Mouse (Mus musculus) brain, embryonic 14.5 days (tissue): ENCODE measurements at regions not wholly inside any gene's neighbourhood (a gene's known extent, or its start where the extent isn't known, plus 50 kb on each side); places are given as distances from the start of the nearest gene placed in this dataset.

Source experiments
- CTCF ChIP-seq: fragments of 200-500 bp; IDR thresholded peaks from 2 replicates; pipeline ENCODE4 v1.5.1; 2012; ENCODE audit warnings: inconsistent platforms, mild to moderate bottlenecking, moderate library complexity, borderline replicate concordance; ENCODE audit not compliant: insufficient read depth, insufficient read length; ENCODE audit errors: extremely low read depth
- POLR2A ChIP-seq: fragments of 200-500 bp; IDR thresholded peaks from 2 replicates; pipeline ENCODE4 v1.6.1; 2012; ENCODE audit warnings: mild to moderate bottlenecking, inconsistent platforms, borderline replicate concordance; ENCODE audit not compliant: poor library complexity, insufficient read depth, insufficient read length, severe bottlenecking; ENCODE audit errors: extremely low read depth

- TF ChIP-seq POLR2A (no peak), CTCF (no peak)
Measured at GRCm38 (mm10) chr8:10712118-10712689, 296.1 kb downstream of the Irs2 start.
